Mouse (Mus musculus) heart, adult 2 months (tissue): ENCODE results near the gene Gm20388.

Experiments used
- CTCF ChIP-seq: fragments of 200-600 bp; IDR thresholded peaks from 2 replicates; pipeline ENCODE4 v1.8.1; 2022; ENCODE audit warnings: antibody characterized with exemption, mild to moderate bottlenecking, moderate library complexity
- EP300 ChIP-seq: fragments of 200-500 bp; IDR thresholded peaks from 2 replicates; pipeline ENCODE4 v1.6.1; 2011; ENCODE audit warnings: low read depth, low read length, control low read depth; ENCODE audit not compliant: insufficient read depth
- POLR2A ChIP-seq: fragments of 200-500 bp; IDR thresholded peaks from 2 replicates; pipeline ENCODE4 v1.6.1; 2011; ENCODE audit warnings: mild to moderate bottlenecking, low read depth, low read length, control low read depth; ENCODE audit not compliant: insufficient read depth

DNA sequence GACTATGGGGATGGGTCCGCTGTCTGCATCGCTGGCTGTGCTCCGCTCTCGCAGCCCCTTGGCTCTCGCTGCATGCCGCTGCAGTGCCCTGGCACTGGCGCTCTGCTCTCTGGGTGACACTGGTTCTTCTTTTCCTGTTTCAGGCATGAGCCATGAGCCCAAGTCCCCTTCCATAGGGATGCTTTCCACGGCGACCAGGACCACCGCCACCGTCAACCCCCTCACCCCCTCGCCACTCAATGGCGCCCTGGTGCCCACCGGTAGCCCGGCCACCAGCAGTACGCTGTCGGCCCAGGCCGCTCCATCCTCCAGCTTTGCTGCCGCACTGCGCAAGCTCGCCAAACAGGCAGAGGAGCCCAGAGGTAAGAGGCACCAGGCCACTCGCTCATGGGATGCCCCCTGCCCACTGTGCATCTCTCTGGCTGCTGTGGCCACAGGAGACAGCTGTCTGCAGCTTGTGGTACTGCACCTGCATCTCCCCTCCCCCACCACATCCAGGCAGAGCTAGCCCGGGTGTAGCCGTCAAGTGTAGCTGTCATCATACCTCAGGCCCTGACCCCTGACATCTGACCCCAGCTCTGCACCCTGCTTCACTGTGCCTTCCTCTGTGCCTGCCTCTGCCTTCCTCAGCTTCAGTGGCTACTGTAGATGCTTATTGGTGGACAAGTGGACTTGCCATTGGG, 642.9 kb downstream of the Gm20388 start:
- TF ChIP-seq EP300 (no peak), CTCF (no peak), POLR2A (no peak)
